Mouse (Mus musculus) kidney, postnatal 4 days (tissue): ENCODE results near the gene Spib.

Experiments used
- DNase-seq, 2 experiments: peaks; one replicate each; pipeline ENCODE4 v3.0.0; 2021; ENCODE audit warnings: mixed read lengths in 2 of 2

The Spib gene

DNA sequence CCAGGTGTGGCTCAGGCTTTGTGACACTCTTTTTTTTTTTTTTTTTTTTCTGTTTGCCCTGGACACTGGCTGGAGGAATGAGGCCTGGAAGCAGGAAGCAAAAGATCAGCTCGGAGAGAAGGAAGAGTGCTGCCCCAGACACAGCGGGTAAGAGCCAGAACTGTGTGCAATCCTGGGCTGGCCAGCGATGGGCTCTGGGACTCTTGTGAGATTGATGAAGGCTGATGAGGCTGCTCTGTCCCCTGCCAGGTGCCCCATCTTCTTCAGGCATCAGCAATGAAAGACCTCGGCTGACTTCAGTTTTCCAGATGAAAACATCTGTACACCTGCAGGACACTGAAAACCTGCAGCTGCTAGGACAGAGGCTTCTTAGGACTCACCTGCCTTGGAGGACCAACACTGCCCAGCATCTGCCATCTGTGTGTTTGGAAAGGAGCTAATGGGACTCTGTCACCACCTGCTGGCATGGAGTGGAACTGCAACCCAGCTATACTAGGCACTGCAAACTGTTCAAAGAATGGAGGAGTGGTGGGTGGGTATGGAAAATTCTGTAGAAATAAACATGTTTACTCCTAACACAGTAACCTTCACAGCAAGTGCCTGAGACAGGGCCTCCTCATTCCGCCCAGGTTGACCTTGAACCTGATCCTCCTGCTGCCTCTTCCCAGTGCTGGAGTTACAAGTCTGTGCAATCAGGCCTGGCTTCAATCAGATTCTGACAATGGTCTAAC lies 46.9 kb downstream of the Spib start:
- peak; percentile 86 to 87 for DNase-seq

DNA sequence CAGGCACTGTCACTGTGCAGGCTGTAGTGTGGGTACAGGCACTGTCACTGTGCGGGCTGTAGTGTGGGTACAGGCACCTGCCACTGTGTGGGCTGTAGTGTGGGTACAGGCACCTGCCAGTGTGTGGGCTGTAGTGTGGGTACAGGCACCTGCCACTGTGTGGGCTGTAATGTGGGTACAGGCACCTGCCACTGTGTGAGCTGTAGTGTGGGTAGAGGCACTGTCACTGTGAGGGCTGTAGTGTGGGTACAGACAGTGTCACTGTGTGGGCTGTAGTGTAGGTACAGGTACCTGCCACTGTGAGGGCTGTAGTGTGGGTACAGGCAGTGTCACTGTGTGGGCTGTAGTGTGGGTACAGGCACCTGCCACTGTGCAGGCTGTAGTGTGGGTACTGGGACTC lies 47.8 kb downstream of the Spib start:
- DNase-seq: peak in 1 of 2 experiments; percentile 0

DNA sequence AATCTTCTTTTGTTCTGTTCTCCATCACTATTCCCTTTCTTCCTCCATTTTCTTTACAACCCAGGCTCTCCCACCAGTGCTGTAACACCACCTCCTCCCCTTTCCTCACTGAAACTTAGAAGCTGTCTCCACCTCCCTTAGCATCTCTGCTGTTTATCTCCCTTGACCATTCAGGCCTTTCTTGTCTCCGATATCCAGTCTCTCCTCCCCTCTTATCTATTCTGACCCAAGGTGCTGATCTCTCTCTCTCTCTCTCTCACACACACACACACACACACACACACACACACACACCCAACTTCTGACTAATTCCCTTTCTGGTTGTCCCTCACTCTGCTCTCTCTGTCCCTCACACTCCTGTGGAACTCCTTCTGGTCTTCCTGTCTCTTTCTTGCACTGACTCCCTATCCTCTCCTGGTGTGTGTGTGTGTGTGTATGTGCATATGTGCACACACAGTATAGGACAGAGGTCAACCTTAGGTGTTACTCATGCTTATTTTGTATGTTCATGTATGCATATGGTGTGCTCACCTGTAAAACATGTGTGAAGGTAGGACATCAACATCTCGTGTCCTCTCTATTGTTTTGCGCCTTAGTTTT lies 48.9 kb downstream of the Spib start:
- no peak for DNase-seq
